Mouse (Mus musculus) telencephalon, adult 2 months (tissue): ENCODE measurements around the gene Pde8b.

Experiments
- DNase-seq: peaks from one replicate; pipeline ENCODE4 v3.0.0-alpha.2; 2011; ENCODE audit warnings: low read depth, low spot score

The Pde8b gene

DNA sequence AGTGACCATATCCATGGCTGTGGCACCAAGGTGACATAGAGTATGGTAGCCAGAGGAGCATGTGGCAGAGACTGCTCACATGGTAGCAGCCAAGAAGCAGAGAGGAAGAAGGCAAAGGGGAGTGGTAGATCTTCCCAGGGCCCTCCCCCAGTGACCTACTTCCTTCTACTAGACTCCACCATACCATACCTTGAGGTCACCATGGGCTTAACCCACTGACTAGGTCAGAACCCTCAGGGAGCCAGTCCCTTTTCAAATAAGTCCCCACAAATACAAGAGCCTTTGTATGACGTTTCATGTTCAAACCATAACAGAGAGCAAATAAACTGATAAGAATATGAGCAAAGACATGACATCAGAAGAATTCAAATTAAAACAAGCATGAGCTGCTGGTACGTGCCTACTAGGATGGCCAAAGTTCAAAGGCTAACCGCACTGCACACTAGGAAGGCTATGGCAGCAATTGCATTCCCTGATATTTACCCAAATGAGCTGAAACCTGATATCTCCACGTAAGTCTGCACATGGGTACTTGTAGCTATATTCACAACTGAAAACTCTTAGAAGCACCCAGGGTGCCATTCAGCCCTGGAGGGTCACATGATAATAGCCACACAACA is 109.6 kb downstream of the Pde8b start:
- no peak for DNase-seq

DNA sequence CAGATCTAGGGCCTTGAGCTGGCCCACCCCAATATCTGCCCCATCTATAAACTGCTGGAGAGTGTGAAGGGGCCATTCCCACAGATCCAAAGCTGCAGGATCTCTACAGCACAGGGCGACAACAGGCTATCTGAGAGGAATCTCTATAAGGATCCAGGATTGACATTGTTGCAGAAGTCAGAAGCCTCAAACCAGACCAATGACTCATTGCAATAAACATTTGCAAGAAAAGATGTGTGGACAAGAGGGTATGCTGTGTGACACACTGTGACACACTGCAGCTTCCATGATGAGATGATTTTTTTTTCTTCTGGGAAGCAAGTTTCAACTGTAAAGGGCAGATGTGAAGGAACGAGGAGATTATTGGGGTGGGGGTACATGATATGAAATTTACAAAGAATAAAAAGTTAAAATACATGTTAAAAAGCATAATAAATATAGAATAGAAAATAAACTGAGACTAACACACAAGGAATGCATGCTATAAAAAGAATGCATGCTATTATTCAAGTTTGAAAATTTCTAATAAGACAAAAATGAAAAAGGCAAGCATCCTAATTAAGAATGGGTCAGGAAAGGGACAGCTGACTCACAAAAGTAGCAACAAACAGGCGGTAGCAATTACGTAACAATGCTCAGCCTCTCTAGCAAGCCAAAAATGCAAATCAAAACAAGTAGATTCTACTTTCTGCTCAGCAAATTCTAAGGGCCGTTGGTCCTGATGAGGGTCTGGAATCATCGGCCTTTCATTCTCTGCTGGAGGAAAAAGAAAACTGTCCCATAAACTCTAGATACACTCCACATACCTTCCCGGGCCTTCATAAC is 114.6 kb downstream of the Pde8b start:
- no peak for DNase-seq

DNA sequence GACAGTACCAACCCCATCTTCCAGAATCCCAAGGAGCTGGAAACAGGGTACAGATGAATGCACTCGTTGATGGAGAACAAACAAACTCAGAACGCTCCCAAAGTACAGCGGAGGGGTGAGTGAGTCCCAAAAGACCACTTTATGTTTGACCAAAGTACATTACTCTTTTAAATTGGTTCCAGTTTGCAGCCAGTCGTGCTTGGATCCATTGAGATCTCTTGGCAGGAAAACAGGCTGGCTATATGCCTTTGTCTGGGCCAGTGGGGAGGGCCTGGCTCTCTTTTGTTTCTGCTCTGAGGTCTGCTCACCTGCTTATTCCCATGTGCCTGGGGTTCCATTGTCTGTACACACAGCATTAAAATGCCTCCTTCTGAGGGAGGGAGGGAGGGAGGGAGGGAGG is 118.3 kb downstream of the Pde8b start:
- no peak for DNase-seq

DNA sequence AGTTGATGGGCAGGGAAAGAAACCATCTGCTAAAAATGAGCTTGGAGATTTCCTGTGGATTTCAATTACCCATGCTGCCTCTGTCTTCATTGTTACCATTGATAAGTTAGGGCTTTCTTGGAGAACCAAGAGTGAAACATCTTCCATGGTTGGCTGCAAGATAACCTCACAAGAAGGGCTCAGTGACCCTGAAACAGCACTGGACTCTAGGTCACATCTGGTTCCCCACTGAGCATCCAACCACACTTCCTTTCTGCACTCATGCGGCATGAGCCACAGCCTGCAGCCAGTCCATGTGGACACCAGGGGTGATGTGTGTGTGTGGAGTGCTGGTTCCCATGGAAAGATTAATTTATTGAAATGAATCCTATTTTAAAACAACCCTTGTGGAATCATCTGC is 119.1 kb downstream of the Pde8b start:
- no peak for DNase-seq

DNA sequence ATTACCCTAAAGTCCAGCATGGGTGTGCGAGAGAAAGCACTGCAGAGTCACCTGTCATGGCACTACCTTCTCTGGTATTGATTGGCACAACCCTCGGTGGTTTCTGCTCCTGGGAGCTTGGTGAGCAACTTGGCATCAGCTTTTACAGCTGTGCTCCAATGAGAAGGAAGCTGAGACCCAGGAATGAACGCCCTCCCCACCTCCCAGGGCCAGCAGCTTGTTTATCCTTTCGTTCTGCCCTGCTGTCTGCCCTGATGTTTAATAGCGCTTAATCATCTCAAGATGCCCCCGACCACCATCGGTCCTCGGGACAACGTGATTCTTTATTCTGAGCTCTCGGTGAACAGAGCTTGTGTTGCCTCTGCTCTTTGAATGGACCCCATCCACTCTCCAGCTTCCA is 122.8 kb downstream of the Pde8b start:
- DNase-seq, result no peak

DNA sequence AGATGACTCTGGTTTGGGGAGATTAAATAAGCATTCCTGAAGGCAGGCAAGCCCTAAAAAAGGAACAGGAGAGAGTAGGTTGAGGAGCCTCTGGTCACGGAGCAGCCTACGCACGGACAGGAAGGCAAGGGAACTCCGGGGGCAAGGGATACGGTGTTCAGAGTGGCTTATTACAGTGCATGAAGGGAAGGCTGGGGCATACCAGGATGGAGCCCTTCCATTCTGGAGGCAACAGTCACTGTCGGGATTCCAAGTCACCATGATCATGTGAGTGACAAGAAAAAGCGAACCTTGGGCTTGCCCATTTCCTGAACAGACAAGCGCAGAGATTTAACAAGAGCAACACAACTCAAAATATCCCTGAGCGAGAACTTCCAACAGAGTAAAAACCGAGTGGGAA is 123.3 kb downstream of the Pde8b start:
- peak; percentile 36 for DNase-seq

DNA sequence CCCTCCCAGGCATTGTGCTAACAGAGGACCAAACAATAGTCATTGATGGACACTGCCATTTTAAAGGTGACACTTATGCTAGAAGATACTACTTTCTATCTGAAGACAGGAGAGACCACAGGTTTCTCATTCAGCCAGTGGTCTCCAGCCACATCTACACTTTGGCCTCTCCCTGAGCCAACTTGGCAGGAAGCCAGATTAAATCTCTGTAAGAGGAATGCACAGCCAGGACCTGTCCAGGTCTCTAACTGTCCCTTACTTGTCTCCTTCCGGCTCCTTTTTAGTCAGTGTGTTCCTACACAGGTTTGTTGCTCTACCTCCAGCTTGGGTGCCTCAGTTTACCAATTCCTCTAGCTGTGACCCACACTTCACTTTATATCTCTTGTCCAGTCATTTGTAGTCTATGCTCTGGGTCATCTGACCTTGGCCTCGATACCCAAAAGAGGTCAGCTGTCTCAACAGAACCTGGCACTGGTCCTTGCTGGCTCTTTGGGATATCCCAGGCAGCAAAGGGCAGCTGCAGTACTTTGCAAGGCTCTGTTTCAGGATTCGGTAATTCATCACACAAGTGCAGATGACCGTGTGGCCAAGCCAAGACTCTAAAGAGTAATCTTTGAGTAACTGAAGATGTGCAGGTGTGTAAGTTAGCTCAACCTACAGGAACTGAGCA is 124.5 kb downstream of the Pde8b start:
- no peak for DNase-seq

DNA sequence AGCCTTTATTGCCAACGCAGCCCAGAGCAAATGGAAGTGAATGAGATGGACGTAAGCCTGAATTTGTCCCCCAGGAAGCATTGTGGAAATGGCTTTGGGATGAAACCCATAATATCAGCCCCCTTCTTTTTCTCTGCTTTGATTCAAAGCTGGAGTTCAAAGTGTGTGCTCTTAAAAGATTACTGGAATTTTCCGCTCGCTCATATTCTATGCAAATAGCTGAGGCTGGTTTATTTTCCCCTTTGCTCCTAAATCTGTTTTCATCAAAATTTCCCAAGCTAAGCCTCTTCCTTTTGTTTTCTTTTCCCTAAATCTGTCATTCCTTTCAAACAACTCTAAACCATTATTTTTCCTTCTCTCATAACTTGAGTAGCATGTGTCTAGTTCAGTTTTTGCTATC is 129.6 kb downstream of the Pde8b start:
- no peak for DNase-seq

DNA sequence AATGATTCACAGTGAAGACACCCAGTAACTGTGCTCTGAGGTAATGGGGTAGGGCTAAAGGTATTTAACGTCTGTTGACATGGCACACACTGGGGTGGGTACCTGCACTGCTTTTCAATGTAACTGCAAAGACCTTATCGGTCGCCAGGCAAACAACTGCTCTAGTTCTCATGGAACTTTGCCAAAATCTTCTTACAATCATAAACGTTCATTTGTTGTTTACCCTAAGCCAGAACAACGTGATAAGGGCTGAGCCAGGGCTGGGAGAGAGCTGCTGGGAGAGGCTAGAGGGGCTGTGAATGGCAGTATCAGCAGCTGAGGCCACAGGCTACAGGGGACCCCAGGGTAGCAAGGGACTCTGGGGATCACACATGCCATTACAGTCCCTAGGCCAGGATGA is 136.4 kb downstream of the Pde8b start:
- DNase-seq, result no peak

DNA sequence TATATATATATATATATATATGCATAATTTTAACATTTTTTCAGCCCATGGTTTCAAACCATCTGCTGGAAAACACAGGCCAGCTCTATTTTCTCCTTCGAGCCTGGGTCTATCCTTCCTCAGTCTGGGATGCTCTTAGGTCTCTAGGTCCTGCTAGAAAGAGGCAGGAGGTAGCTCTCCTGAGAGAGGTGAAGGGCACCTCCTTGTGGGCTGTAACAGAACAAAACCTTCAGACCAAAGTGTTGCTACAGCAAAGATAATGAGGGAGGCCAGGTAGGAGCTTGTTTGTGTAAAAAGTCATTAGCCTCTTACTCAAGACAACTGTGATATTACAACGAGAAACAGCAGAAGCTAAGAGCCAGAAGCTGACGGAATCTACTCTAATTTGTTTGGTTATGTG is 140.6 kb downstream of the Pde8b start:
- DNase-seq, result no peak

DNA sequence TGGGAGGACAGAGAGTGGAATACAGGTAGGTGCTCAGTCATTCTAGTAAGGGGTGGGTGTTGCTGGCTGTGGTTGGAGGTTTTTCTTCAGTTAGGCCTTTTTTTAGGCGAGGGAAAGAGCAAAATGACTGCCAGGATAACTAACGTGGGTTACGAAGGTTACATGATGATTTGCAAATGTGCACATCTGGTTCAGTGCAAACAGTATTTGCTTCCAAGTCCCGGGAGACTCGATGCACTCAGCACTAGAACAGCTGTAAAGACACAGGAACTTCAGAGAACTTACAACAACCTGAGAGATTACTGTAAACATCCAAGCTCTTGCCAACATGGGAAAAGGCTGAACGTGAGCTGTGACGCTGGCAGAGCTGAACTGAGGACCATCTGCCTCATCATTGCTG is 142.1 kb downstream of the Pde8b start:
- no peak for DNase-seq

DNA sequence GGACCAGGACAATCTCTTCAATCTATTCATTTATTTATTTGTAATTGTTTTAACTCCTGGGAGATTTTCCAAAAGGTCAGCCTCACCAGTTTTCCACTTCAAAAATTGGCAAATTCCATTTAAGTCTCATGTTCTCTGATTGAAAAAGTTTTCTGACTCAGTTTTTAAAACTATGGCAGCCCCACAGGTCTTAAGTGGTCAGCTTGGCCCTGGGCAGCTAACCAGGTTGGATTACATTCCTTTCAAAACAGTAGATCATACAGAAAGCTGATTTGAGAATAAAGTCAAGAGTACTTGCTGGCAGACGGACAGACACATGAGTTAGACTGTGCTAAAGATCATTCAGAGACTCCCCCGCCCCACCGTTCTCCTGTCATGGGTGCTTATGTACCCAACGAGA is 145.3 kb downstream of the Pde8b start:
- no peak for DNase-seq

DNA sequence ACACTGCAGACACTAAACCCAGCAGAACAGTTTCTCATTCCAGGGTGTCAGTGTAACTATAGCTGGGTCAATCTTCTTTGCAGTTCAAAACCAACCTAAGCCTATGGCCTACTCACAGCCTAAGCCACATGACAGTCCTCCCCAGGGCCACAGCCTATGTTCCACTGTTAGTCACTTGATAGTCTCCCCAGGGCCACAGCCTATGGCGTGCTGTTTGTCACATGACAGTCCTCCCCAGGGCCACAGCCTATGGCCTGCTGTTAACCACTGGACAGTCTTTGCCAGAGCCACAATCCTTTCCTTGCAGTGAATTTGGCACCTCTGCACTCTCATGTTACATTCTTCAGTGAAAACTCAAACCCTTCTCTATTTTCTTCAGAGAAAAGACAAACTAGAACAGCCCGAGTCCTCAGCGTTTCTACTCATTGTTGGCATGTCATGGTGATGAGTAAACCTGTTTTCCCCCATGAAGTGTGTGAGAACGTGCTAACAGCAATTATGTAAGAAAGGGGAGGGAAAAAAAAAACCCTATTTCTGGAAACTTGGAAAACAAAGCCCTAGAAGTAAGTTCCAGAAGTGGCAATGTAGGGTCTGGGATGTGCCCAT is 147.0 kb downstream of the Pde8b start:
- peak; percentile 70 for DNase-seq

DNA sequence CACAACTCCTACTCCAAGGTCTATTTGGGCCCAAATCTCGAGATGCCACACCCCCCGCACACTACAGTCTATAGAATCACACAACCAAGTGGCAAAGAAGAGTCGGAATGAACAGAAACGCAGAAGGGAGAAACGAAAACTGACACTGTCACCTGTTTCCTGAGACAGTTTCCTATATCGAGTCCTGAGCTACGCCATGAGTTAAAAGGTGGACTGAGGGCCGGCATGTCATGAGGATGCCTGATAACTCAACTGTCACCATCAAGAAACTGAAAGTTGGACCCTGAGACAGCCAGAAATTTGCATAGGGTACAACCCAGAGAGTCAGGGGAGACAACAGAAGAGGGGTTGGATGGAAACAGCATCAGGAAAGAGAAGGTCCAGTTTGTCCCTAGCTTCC is 148.8 kb downstream of the Pde8b start:
- DNase-seq, result no peak

DNA sequence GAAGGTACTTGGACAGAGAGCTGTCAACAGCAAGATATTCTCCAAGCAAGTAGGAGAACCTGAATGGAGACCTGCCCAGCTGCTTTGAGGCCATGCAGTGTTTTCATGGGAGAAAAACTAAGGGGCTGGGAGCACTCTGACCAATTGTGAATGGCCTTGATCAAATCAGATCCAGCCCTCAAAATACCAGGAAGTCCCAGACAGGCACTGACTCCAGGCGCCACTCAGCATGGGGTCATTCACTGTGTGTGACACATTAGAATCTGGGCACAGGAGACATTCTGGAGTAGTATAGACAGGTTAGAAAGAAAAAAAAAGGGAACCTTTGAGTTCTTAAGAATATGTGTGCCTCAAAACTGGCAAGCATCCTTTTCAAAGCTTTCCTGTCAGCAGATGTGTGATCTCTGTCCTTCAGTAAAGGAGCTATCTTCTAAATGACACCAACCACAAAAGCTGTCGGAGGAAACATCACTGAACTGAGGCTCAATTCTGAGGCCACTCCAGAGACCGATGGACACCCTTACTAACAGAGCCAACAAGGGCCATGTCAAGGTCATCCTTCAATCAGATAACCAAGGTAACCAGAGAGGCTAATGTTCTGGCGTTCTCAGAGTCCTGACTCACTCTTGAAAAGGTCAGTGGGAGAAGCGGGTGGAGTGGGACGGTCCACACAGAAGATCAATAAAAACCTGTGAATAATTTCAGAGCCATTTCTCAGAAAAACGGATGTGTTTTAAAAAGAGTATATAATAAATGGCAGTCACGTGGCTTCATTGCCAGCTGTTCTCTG is 151.0 kb downstream of the Pde8b start:
- DNase-seq, result no peak

DNA sequence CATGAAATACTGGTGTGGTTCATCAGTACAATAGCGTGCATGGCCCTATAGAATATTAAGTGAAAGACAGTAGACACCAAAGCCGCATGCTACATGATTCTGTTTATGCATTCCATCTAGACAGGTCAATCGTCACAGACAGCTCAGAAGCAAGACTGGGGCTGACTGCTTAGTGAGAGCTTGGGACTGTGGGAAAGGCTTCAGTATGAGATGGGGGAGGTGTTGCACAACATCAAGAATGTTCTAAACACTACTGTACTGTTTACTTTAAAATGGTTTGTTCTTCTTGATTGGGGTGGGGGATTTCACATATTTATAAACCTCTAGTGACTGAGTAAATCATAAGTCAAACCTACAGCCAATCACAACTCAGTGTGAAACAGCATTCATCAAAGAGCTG is 153.5 kb downstream of the Pde8b start:
- DNase-seq, result no peak

DNA sequence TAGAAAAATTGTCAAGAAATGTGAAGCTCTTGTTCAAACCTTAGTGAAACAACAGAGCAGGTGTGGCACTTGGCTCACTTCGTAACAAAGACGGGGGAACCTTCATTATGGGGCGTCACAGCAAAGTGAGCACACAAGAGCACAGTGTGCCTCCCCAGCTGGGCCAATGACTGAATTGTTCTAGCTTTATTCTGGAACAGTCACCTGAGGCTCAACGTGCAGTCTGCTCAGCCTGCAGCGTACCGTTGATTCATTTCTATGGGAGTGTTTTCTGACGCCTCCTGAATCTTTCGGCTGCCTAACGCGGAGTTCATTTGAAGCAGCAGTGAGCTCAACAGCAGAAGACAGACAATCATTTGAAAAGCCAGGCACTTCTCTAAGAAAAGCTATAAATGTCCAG is 154.3 kb downstream of the Pde8b start:
- peak; percentile 79 for DNase-seq

DNA sequence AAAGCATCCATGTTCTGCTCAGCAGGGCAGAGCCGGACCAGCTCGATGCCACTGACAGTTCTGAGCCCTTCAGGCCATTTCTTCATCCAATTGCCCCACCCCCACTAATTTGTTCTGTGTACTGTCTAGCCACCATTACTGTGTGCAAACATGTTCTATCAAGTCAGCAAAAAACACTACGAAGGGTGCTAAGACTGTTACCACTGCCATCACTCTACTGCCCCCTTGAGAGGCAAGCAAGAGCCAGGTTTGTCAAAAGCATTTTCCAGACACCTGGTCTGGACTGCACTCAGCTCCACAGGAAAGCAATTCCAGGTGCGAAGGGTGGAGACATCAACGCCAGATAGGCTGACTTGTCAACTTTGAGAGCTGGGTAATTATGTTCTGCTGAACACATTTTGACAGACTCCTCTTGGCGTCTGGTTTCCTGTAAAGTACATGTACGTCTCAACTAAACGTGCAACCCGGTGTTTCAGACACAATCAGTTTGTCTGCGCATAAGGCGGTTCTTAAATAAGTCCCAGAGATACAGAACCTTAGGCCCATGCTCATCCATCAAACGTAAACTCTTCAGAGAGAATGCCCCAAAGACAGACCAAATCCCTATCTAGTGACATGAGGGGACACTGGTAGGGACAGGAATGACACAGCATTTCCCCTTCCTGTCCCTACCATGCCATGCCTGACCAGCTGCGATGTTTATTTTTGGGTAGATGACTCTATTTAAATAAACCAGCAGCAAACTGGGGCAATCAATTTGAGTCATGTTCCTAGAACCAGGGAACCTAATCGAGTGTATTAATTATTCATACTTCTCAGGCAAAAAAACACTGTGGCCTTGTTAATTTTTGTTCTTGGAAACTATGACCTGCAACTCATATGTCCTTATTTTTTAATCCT is 158.3 kb downstream of the Pde8b start:
- no peak for DNase-seq

DNA sequence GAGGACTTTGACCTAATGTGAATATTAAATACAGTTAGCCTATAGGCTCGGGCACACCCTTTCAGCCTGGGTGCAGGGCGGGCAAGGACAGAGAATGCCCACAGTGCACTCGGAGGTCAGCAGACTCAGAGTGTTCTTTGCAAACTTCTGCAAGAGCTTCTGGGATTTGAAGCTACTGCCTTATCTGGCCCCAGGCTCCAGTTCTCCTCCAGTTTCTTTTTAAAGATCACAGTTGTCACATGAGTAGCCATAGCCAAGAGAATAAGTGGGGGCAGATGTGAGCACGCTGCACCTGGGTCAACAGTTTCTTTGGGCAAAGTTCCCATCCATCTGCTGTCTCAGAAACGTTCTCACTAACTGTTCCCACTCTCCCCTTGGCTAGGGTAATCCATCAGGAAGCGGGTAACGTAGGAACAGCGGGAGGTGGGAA is 162.8 kb downstream of the Pde8b start:
- peak; percentile 68 for DNase-seq

DNA sequence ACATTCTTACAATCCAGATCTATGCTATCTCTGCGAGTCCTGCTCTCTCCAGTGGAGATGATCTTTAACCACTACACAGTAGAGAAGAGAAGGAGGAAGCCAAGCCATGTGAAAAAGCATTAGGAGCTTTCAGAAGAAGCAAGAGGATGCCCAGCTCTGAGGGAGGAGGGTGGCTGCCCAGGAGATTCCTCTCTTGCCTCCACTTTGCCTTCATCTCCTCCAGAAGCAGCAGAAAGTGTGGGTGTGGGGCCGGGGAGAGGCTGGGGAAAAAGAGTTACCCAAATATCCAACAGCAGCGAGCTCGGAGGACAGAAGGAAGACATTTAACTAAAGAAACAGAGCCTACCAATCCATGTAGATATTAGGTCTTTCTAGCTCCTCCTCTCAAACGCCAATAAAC is 164.1 kb downstream of the Pde8b start:
- DNase-seq, result no peak

DNA sequence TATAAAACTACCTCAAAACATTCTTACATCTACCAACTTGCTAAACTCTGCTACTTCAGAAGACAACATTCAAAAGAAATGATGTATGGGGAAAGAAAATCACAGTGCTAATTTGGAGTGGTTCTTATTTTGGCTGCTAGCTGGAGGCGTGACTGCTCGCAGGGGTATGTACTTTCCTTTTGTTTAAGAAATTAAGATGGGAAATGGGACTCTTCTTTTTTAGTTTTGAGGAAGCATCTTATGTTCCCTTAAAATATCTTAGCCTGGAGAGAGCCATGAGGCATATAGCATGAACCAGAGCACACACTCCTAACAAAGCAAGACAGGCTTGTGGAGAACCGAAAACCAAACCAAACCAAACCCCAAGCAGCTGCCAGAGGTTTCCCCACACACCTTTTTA is 167.5 kb downstream of the Pde8b start:
- peak; percentile 58 for DNase-seq
